Mouse (Mus musculus) gastrocnemius, postnatal 10 days (tissue): Measurements from ENCODE around the gene Armcx1. TPM values are rescaled to one million over a fixed set of nuclear protein-coding genes. Genes with fewer than 3 reads are reported as not detected.
"Not testable (repeated sequence)": the region's sequence is repeated elsewhere in the genome, so short reads cannot be mapped to it uniquely, and the experiment has no call there.

Experiments
- DNase-seq: peaks from one replicate; pipeline ENCODE4 v3.0.0; 2021; ENCODE audit warnings: mixed read lengths
- microRNA-seq, 2 experiments: library from miRNA; unstranded; fragments of <30 nt; microRNA quantifications; one replicate each; pipeline ENCODE4 v1.2.0; 2021
- total RNA-seq, 2 experiments: library from RNA; stranded (reverse); gene quantifications; 2 replicates each; pipeline ENCODE4 v1.2.3; 2021

Armcx1 gene
- total RNA-seq, 2 experiments from 2014 or later, result 9.4 to 12.7 TPM

DNA sequence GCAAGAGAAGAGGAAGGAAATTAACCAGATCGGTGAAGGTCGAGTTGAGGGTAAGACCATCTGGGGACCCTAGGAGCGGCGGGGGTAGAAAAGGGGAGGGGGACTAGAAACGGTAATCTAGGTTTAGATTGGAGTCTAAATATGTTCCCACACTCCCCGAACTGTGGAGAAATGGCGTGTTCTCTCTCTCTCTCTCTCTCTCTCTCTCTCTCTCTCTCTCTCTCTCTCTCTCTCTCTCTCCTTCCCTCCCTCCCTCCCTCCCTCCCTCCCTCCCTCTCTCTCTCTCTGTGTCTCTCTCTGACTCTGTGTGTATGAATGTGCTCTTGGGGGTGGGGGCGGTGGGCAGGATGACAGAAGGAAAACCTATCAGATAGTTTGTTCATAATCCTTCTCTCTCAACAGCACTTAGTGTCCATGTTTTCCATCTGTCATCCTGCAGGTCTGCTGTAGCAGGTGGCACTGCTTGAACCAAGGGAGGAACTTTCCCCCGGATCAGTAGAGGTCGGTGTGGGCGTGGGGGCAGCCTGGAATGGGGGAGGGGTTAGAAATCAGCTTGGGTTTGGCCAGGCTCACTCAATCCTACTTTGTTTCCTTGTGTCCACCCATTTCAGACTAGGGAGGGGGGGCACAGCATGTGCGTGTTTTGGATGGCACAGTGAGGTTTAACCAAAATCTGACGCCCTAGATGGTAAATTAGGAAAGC, 39.7 kb downstream of the Armcx1 start:
- DNase-seq, result no peak

GRCm38 (mm10) chrX:134763428-134764198, 45.9 kb downstream of the Armcx1 start:
- not testable (repeated sequence) for DNase-seq

Small RNA genes within 50 kb of the gene (microRNA-seq; reads per million reads assigned to microRNA genes)
- gene Mir7093, result 0.50 to 0.95 reads per million in 2 experiments

Other genes starting within 250 kb of the Armcx1 start
- not detected for gene Taf7l, start 241.5 kb upstream of the Armcx1 start, total RNA-seq
- 10 to 100 TPM; 16.1 to 19.7 TPM for gene Timm8a1, start 176.1 kb upstream of the Armcx1 start, total RNA-seq
- gene Btk, start 134.4 kb upstream of the Armcx1 start, total RNA-seq, result 1 to 10 TPM in 1 of 2 experiments, under 1 TPM in 1; 0.78 to 1.3 TPM
- 100 to 1,000 TPM; 251 to 261 TPM for gene Rpl36a, start 132.3 kb upstream of the Armcx1 start, total RNA-seq
- 1 to 10 TPM; 2.0 to 2.5 TPM for gene Gla, start 116.8 kb upstream of the Armcx1 start, total RNA-seq
- 10 to 100 TPM; 59.1 to 65.2 TPM for gene Hnrnph2, start 116.8 kb upstream of the Armcx1 start, total RNA-seq
- 10 to 100 TPM; 25.4 to 29.8 TPM for gene Armcx4, start 31.4 kb upstream of the Armcx1 start, total RNA-seq
- gene Armcx6, start 33.5 kb downstream of the Armcx1 start, total RNA-seq, result 10 to 100 TPM; 11.2 to 12.7 TPM
- gene Armcx3, start 38.6 kb downstream of the Armcx1 start, total RNA-seq, result 10 to 100 TPM; 49.8 to 54.3 TPM
- gene Armcx2, start 91.3 kb downstream of the Armcx1 start, total RNA-seq, result 10 to 100 TPM; 30.9 to 42.7 TPM
- gene Nxf2, start 246.8 kb downstream of the Armcx1 start, total RNA-seq, result under 1 TPM; 0.14 TPM